Comparison of ENCODE assay signal across 15 mouse cellular contexts in genomic region chr11:115049282-115049895, GRCm38 (mm10). TPM values are rescaled to one million over a fixed set of nuclear protein-coding genes. Genes with fewer than 3 reads are reported as not detected.
DNase-seq lines count a peak whose midpoint lies in the region; ATAC-seq and TF ChIP-seq lines count a peak whose summit lies in the region.
"Had no signal": no experiment of that assay in that cellular context is flagged by ENCODE, and none has a peak within 500 bp of the region (broad histone marks: within the 10 kb centered on the region; RNA-seq: fewer than 3 reads in every experiment).

No protein-coding gene starts in this region.

- H3K9ac ChIP-seq in liver, postnatal 0 days (replicated peaks), result no peak overlapping the region
- H3K9ac ChIP-seq in liver, embryonic 12.5 days, result no peak overlapping the region
- no peak overlapping the region for H3K9ac ChIP-seq in kidney, embryonic 16.5 days (replicated peaks; ENCODE audit: low read length)
- H3K9ac ChIP-seq: hindbrain, embryonic 12.5 days had no signal

- no peak overlapping the region for H3K4me3 ChIP-seq in liver, postnatal 0 days (ENCODE audit: low read depth, low read length)
- H3K4me3 ChIP-seq in liver, embryonic 12.5 days, result no peak overlapping the region
- H3K4me3 ChIP-seq in small intestine, adult 2 months (ENCODE audit: low read depth, low read length), result no peak overlapping the region
- H3K4me3 ChIP-seq in kidney, embryonic 16.5 days (ENCODE audit: low read length), result no peak overlapping the region
- H3K4me3 ChIP-seq: hindbrain, embryonic 12.5 days had no signal

- 40% methylated on average over 3 of the region's 3 CpGs for WGBS in liver, postnatal 0 days (ENCODE audit: insufficient replicate concordance)
- 32% methylated on average over 3 of the region's 3 CpGs for WGBS in liver, embryonic 12.5 days (ENCODE audit: insufficient replicate concordance)
- 45% methylated on average over 3 of the region's 3 CpGs for WGBS in small intestine, adult 2 months
- WGBS in kidney, embryonic 16.5 days, result 38% methylated on average over 3 of the region's 3 CpGs

- H3K27ac ChIP-seq in liver, postnatal 0 days (ENCODE audit: low read depth), result no peak overlapping the region
- H3K27ac ChIP-seq in liver, embryonic 12.5 days, result no peak overlapping the region
- H3K27ac ChIP-seq in small intestine, adult 2 months (ENCODE audit: insufficient read depth, low read depth, low read length), result no peak overlapping the region
- H3K27ac ChIP-seq in kidney, embryonic 16.5 days (ENCODE audit: low read length), result no peak overlapping the region
- H3K27ac ChIP-seq: hindbrain, embryonic 12.5 days had no signal

- no peak for TF ChIP-seq POLR2A in small intestine, adult 2 months (IDR thresholded peaks at IDR 0.05; ENCODE audit: low read depth, low read length)

- no peak for TF ChIP-seq EP300 in liver, postnatal 0 days (IDR thresholded peaks at IDR 0.05; ENCODE audit: low read depth)

- peak; percentile 27 for DNase-seq in CD4-positive, CD25-positive, alpha-beta regulatory T cell, adult 2 months (ENCODE audit: low read depth, low spot score)
- no peak for DNase-seq in liver, postnatal 0 days
- peak; percentile 98 for DNase-seq in cerebellum, adult 9-11 months
- DNase-seq: adrenal gland, adult 2 months; spleen, adult 18-20 months had no signal

- no peaks in the 10 kb centered on the region for H3K36me3 ChIP-seq in liver, postnatal 0 days (replicated peaks; ENCODE audit: insufficient read depth, low read length)
- no peaks in the 10 kb centered on the region for H3K36me3 ChIP-seq in liver, embryonic 12.5 days
- no peaks in the 10 kb centered on the region for H3K36me3 ChIP-seq in small intestine, adult 2 months (ENCODE audit: control insufficient read depth, insufficient read depth, low read length)
- no peaks in the 10 kb centered on the region for H3K36me3 ChIP-seq in kidney, embryonic 16.5 days (ENCODE audit: insufficient read depth, low read length)
- H3K36me3 ChIP-seq: hindbrain, embryonic 12.5 days had no signal

- peak; percentile 49 for TF ChIP-seq CTCF in liver, postnatal 0 days (IDR thresholded peaks at IDR 0.05; ENCODE audit: low read depth)
- TF ChIP-seq CTCF in small intestine, adult 2 months (IDR thresholded peaks at IDR 0.05; ENCODE audit: extremely low read depth, insufficient read length, insufficient replicate concordance, low read depth, low read length), result 0 out of 2 replicates have a peak, but pooled peaks have one; percentile 11

- no peaks in the 10 kb centered on the region for H3K27me3 ChIP-seq in liver, postnatal 0 days (ENCODE audit: insufficient read depth, low read length)
- H3K27me3 ChIP-seq in liver, embryonic 12.5 days (replicated peaks), result no peaks in the 10 kb centered on the region
- H3K27me3 ChIP-seq in small intestine, adult 2 months (ENCODE audit: control insufficient read depth, insufficient read depth, low read length), result no peaks in the 10 kb centered on the region
- H3K27me3 ChIP-seq in kidney, embryonic 16.5 days (ENCODE audit: insufficient read depth, low read length), result no peaks in the 10 kb centered on the region

- H3K4me2 ChIP-seq in liver, postnatal 0 days (ENCODE audit: low read depth, low read length), result no peak overlapping the region
- no peak overlapping the region for H3K4me2 ChIP-seq in liver, embryonic 12.5 days
- H3K4me2 ChIP-seq in kidney, embryonic 16.5 days (replicated peaks; ENCODE audit: low read depth, low read length), result no peak overlapping the region
- H3K4me2 ChIP-seq: hindbrain, embryonic 12.5 days had no signal

- H3K9me3 ChIP-seq in liver, postnatal 0 days (ENCODE audit: low read length), result no peaks in the 10 kb centered on the region
- no peaks in the 10 kb centered on the region for H3K9me3 ChIP-seq in liver, embryonic 12.5 days (replicated peaks)
- H3K9me3 ChIP-seq in kidney, embryonic 16.5 days (ENCODE audit: low read length), result no peaks in the 10 kb centered on the region
- H3K9me3 ChIP-seq: hindbrain, embryonic 12.5 days had no signal

- H3K4me1 ChIP-seq in liver, postnatal 0 days (ENCODE audit: insufficient read depth), result no peaks in the 10 kb centered on the region
- H3K4me1 ChIP-seq in liver, embryonic 12.5 days, result no peaks in the 10 kb centered on the region
- no peaks in the 10 kb centered on the region for H3K4me1 ChIP-seq in small intestine, adult 2 months (ENCODE audit: control insufficient read depth, insufficient read depth, insufficient read length, low read length)
- no peaks in the 10 kb centered on the region for H3K4me1 ChIP-seq in kidney, embryonic 16.5 days (ENCODE audit: insufficient read depth, low read length)
- H3K4me1 ChIP-seq: hindbrain, embryonic 12.5 days had no signal

- ATAC-seq in CD4-positive, CD25-positive, alpha-beta regulatory T cell, adult 4 months, result no peak
- no peak for ATAC-seq in liver, postnatal 0 days
- ATAC-seq in liver, embryonic 12.5 days, result no peak
- no peak for ATAC-seq in kidney, embryonic 16.5 days (ENCODE audit: low FRiP score, low TSS enrichment)
- ATAC-seq in megakaryocyte-erythroid progenitor cell, adult 5-6 weeks (replicated peaks; ENCODE audit: low FRiP score, low TSS enrichment, poor library complexity, severe bottlenecking), result no peak

RNA-seq across cellular contexts. Expression of gene Cd300ld3, which starts 1.2 kb away (rescaled TPM):
- not detected for polyA plus RNA-seq in CD4-positive, CD25-positive, alpha-beta regulatory T cell, adult 4 months (2017; shearing (Covaris generic))
- polyA plus RNA-seq in liver, postnatal 0 days (2015; fragmentation: Nextera tagmentation; extraction: Ambion mirVana), result not detected in 2 replicates
- polyA plus RNA-seq in liver, embryonic 12.5 days (2016; fragmentation: Nextera tagmentation; extraction: Ambion mirVana), result 0.23 TPM in 1 of 2 replicates, not detected in the other
- polyA plus RNA-seq in small intestine, adult 2 months (2012; rRNA removed), result 1.1 TPM in 2 replicates
- not detected in 2 replicates for polyA plus RNA-seq in kidney, embryonic 16.5 days (2015; fragmentation: Nextera tagmentation; extraction: Ambion mirVana)
- not detected in 2 replicates for total RNA-seq in megakaryocyte-erythroid progenitor cell, adult 5-6 weeks (2014; fragmentation: Nextera tagmentation)
- 1.3 TPM in 1 of 2 replicates, not detected in the other for total RNA-seq in megakaryocyte-erythroid progenitor cell, adult 5-6 weeks (2017)
- polyA plus RNA-seq: C2C12; hindbrain, embryonic 12.5 days; liver, embryonic 16.5 days had no signal

RNA-seq across cellular contexts. Expression of gene Cd300ld5, which starts 11.8 kb away (rescaled TPM):
- polyA plus RNA-seq in CD4-positive, CD25-positive, alpha-beta regulatory T cell, adult 4 months (2017; shearing (Covaris generic)), result not detected
- not detected in 2 replicates for polyA plus RNA-seq in liver, postnatal 0 days (2015; fragmentation: Nextera tagmentation; extraction: Ambion mirVana)
- polyA plus RNA-seq in liver, embryonic 12.5 days (2016; fragmentation: Nextera tagmentation; extraction: Ambion mirVana), result not detected in 2 replicates
- 0.85 TPM in 1 of 2 replicates, not detected in the other for polyA plus RNA-seq in small intestine, adult 2 months (2012; rRNA removed)
- polyA plus RNA-seq in kidney, embryonic 16.5 days (2015; fragmentation: Nextera tagmentation; extraction: Ambion mirVana), result not detected in 2 replicates
- total RNA-seq in megakaryocyte-erythroid progenitor cell, adult 5-6 weeks (2014; fragmentation: Nextera tagmentation), result not detected in 2 replicates
- total RNA-seq in megakaryocyte-erythroid progenitor cell, adult 5-6 weeks (2017), result 1.3 TPM in 1 of 2 replicates, not detected in the other
- polyA plus RNA-seq: hindbrain, embryonic 12.5 days; liver, embryonic 16.5 days had no signal

RNA-seq across cellular contexts. Expression of gene Cd300e, which starts 12.6 kb away (rescaled TPM):
- under 1 TPM in 1 of 2 experiments, not detected in 1; 0.29 TPM for polyA plus RNA-seq in CD4-positive, CD25-positive, alpha-beta regulatory T cell, adult 4 months (2017; shearing (Covaris generic))
- polyA plus RNA-seq in liver, postnatal 0 days (2015; fragmentation: Nextera tagmentation; extraction: Ambion mirVana), result 0.98 and 1.1 TPM in 2 replicates
- 0.50 and 0.61 TPM in 2 replicates for polyA plus RNA-seq in liver, embryonic 12.5 days (2016; fragmentation: Nextera tagmentation; extraction: Ambion mirVana)
- 0.22 and 0.52 TPM in 2 replicates for polyA plus RNA-seq in small intestine, adult 2 months (2012; rRNA removed)
- 0.10 TPM in 1 of 2 replicates, not detected in the other for polyA plus RNA-seq in kidney, embryonic 16.5 days (2015; fragmentation: Nextera tagmentation; extraction: Ambion mirVana)
- total RNA-seq in megakaryocyte-erythroid progenitor cell, adult 5-6 weeks (2014; fragmentation: Nextera tagmentation), result not detected in 2 replicates
- not detected in 2 replicates for total RNA-seq in megakaryocyte-erythroid progenitor cell, adult 5-6 weeks (2017)
- total RNA-seq: layer of hippocampus, adult 18-20 months had no signal
- polyA plus RNA-seq: adrenal gland, adult 2 months; C2C12; hindbrain, embryonic 12.5 days had no signal

RNA-seq across cellular contexts. Expression of gene Cd300ld4, which starts 22.6 kb away (rescaled TPM):
- polyA plus RNA-seq in CD4-positive, CD25-positive, alpha-beta regulatory T cell, adult 4 months (2017; shearing (Covaris generic)), result not detected
- not detected in 2 replicates for polyA plus RNA-seq in liver, postnatal 0 days (2015; fragmentation: Nextera tagmentation; extraction: Ambion mirVana)
- not detected in 2 replicates for polyA plus RNA-seq in liver, embryonic 12.5 days (2016; fragmentation: Nextera tagmentation; extraction: Ambion mirVana)
- polyA plus RNA-seq in small intestine, adult 2 months (2012; rRNA removed), result 0.20 TPM in 1 of 2 replicates, not detected in the other
- polyA plus RNA-seq in kidney, embryonic 16.5 days (2015; fragmentation: Nextera tagmentation; extraction: Ambion mirVana), result not detected in 2 replicates
- total RNA-seq in megakaryocyte-erythroid progenitor cell, adult 5-6 weeks (2014; fragmentation: Nextera tagmentation), result not detected in 2 replicates
- 1.3 TPM in 1 of 2 replicates, not detected in the other for total RNA-seq in megakaryocyte-erythroid progenitor cell, adult 5-6 weeks (2017)
- total RNA-seq: adrenal gland, adult 2 months had no signal
- polyA plus RNA-seq: C2C12; hindbrain, embryonic 12.5 days; liver, embryonic 16.5 days had no signal

RNA-seq across cellular contexts. Expression of gene Cd300ld2, which starts 33.4 kb away (rescaled TPM):
- not detected for polyA plus RNA-seq in CD4-positive, CD25-positive, alpha-beta regulatory T cell, adult 4 months (2017; shearing (Covaris generic))
- polyA plus RNA-seq in liver, postnatal 0 days (2015; fragmentation: Nextera tagmentation; extraction: Ambion mirVana), result not detected in 2 replicates
- not detected in 2 replicates for polyA plus RNA-seq in liver, embryonic 12.5 days (2016; fragmentation: Nextera tagmentation; extraction: Ambion mirVana)
- not detected in 2 replicates for polyA plus RNA-seq in small intestine, adult 2 months (2012; rRNA removed)
- not detected in 2 replicates for polyA plus RNA-seq in kidney, embryonic 16.5 days (2015; fragmentation: Nextera tagmentation; extraction: Ambion mirVana)
- total RNA-seq in megakaryocyte-erythroid progenitor cell, adult 5-6 weeks (2014; fragmentation: Nextera tagmentation), result not detected in 2 replicates
- total RNA-seq in megakaryocyte-erythroid progenitor cell, adult 5-6 weeks (2017), result not detected in 2 replicates
- total RNA-seq: adrenal gland, adult 2 months; gastrocnemius, adult 8-10 months; layer of hippocampus, adult 18-20 months had no signal
- polyA plus RNA-seq: adrenal gland, adult 2 months; C2C12; hindbrain, embryonic 12.5 days; liver, embryonic 16.5 days had no signal
